Mouse (Mus musculus) heart, postnatal 0 days (tissue): ENCODE results near the gene H2-Oa.

ENCODE experiments used
- CTCF ChIP-seq: IDR thresholded peaks from 2 replicates; pipeline ENCODE4 v1.5.1; 2016; ENCODE audit warnings: antibody characterized with exemption, control low read depth, low read depth
- EP300 ChIP-seq: IDR thresholded peaks from 2 replicates; pipeline ENCODE4 v1.6.1; 2016; ENCODE audit warnings: antibody characterized with exemption, low read depth

DNA sequence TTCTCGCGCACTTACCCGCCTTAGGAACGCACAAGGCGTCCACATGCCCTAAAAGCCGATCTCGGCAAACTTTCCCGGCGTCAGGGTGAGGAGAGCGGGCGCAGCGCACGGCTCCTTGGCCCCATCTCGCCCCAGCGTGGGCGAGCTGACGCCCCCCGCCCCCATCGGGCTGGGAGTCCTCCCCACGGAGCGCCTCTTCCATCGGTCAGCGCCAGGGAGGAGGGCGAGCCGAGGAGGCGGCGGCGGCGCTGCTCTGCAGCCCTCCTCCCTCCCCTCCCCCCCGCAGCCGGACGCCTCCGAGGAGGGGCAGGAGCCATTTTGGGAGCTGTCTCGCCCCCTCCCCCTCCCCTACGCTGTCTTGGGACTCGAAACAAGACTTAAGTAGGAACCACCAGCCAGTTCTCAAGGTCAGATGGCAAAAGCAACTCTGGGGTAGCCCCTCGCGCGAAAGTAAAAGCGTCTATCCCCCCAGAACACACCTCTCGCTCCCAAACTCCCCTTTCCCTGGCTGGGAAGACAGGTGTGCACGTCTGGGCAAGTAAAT lies 28.1 kb downstream of the H2-Oa start:
- TF ChIP-seq CTCF = no peak
- peak; percentile 69; the same call in 1 of the 2 replicates for TF ChIP-seq EP300
